Comparison of ENCODE assay signal across 28 mouse cellular contexts in genomic region chr13:95714271-95714975, GRCm38 (mm10). TPM values are rescaled to one million over a fixed set of nuclear protein-coding genes. Genes with fewer than 3 reads are reported as not detected.
A peak's percentile ranks its signal among the peaks of the same experiment; 100 is the strongest.
DNase-seq lines count a peak whose midpoint lies in the region; ATAC-seq and TF ChIP-seq lines count a peak whose summit lies in the region.
"Had no signal": no experiment of that assay in that cellular context is flagged by ENCODE, and none has a peak within 500 bp of the region (broad histone marks: within the 10 kb centered on the region; RNA-seq: fewer than 3 reads in every experiment).

No protein-coding gene starts in this region.

- DNase-seq in forebrain, embryonic 10.5 days (ENCODE audit: extremely low spot score, low spot score) = no peak
- peak; percentile 28 for DNase-seq in left cerebral cortex, postnatal 4 days
- no peak for DNase-seq in left cerebral cortex, postnatal 25 days (ENCODE audit: low spot score in 2 of 2)
- peak; percentile 55 for DNase-seq in brain, embryonic 14.5 days (ENCODE audit: low read depth)
- peak; percentile 25 for DNase-seq in induced T-regulatory cell, adult 2 months (ENCODE audit: low read depth)
- DNase-seq: adrenal gland, adult 8-10 months; B cell, adult 2 months; cerebellum, adult 9-10 months; heart, postnatal 14 days; kidney, adult 8-10 months; layer of hippocampus, adult 9-11 months; liver, postnatal 0 days; retina, postnatal 1 day; right cerebral cortex, postnatal 14 days had no signal

- intact Hi-C loops in left cerebral cortex, postnatal 4 days (cut with DNase I) = no loop called here
- intact Hi-C loops in left cerebral cortex, postnatal 25 days (cut with DNase I) = no loop called here

- H3K4me2 ChIP-seq in forebrain, embryonic 15.5 days (replicated peaks) = no peak overlapping the region
- H3K4me2 ChIP-seq: heart, embryonic 13.5 days; limb, embryonic 13.5 days; liver, embryonic 12.5 days; midbrain, embryonic 13.5 days; neural tube, embryonic 15.5 days had no signal

- H3K4me1 ChIP-seq in forebrain, embryonic 15.5 days = peaks cover 11% of the 10 kb centered on the region
- no peaks in the 10 kb centered on the region for H3K4me1 ChIP-seq in forebrain, embryonic 10.5 days
- H3K4me1 ChIP-seq: midbrain, embryonic 13.5 days had no signal

- H3K36me3 ChIP-seq in forebrain, embryonic 15.5 days = no peaks in the 10 kb centered on the region
- H3K36me3 ChIP-seq in forebrain, embryonic 10.5 days (replicated peaks) = peaks cover 11% of the 10 kb centered on the region
- H3K36me3 ChIP-seq: heart, embryonic 13.5 days; limb, embryonic 13.5 days; midbrain, embryonic 13.5 days; neural tube, embryonic 15.5 days had no signal

- H3K27me3 ChIP-seq in forebrain, embryonic 15.5 days = no peaks in the 10 kb centered on the region
- no peaks in the 10 kb centered on the region for H3K27me3 ChIP-seq in forebrain, embryonic 10.5 days (ENCODE audit: poor library complexity, severe bottlenecking)
- H3K27me3 ChIP-seq: CH12.LX; heart, embryonic 13.5 days; limb, embryonic 13.5 days; liver, embryonic 12.5 days; midbrain, embryonic 13.5 days; neural tube, embryonic 15.5 days had no signal

- H3K4me3 ChIP-seq in forebrain, embryonic 15.5 days = no peak overlapping the region
- H3K4me3 ChIP-seq in forebrain, embryonic 10.5 days = no peak overlapping the region
- H3K4me3 ChIP-seq: heart, embryonic 13.5 days; hindbrain, embryonic 10.5 days; limb, embryonic 13.5 days; liver, embryonic 12.5 days; midbrain, embryonic 13.5 days; neural tube, embryonic 15.5 days had no signal

- no peak for TF ChIP-seq POLR2A in brain, embryonic 14.5 days (IDR thresholded peaks at IDR 0.05; ENCODE audit: borderline replicate concordance, extremely low read depth, insufficient read depth, insufficient read length, poor library complexity, severe bottlenecking)

- 60% methylated on average over 3 of the region's 3 CpGs for WGBS in forebrain, embryonic 15.5 days
- WGBS in forebrain, embryonic 10.5 days = 84% methylated on average over 3 of the region's 3 CpGs

- no peaks in the 10 kb centered on the region for H3K9me3 ChIP-seq in forebrain, embryonic 15.5 days
- H3K9me3 ChIP-seq in forebrain, embryonic 10.5 days = no peaks in the 10 kb centered on the region
- H3K9me3 ChIP-seq: heart, embryonic 13.5 days; hindbrain, embryonic 10.5 days; limb, embryonic 13.5 days; liver, embryonic 12.5 days; midbrain, embryonic 13.5 days; neural tube, embryonic 15.5 days had no signal

- H3K9ac ChIP-seq in forebrain, embryonic 15.5 days (replicated peaks) = no peak overlapping the region
- H3K9ac ChIP-seq: heart, embryonic 13.5 days; limb, embryonic 13.5 days; liver, embryonic 12.5 days; liver, postnatal 0 days; midbrain, embryonic 13.5 days; neural tube, embryonic 15.5 days had no signal

- no peak for ATAC-seq in forebrain, embryonic 15.5 days (replicated peaks)
- ATAC-seq: hindbrain, embryonic 16.5 days; intestine, embryonic 16.5 days; liver, embryonic 12.5 days; liver, postnatal 0 days; lung, postnatal 0 days; midbrain, embryonic 13.5 days had no signal

- peak overlapping the region; percentile 34; the same call in 1 of the 2 replicates for H3K27ac ChIP-seq in forebrain, embryonic 15.5 days (replicated peaks)
- no peak overlapping the region for H3K27ac ChIP-seq in forebrain, embryonic 10.5 days
- H3K27ac ChIP-seq: heart, embryonic 13.5 days; hindbrain, embryonic 10.5 days; kidney, postnatal 0 days; limb, embryonic 13.5 days; liver, embryonic 12.5 days; macrophage; midbrain, embryonic 13.5 days; neural tube, embryonic 15.5 days had no signal

- no peak for TF ChIP-seq CTCF in brain, embryonic 14.5 days (IDR thresholded peaks at IDR 0.05; ENCODE audit: borderline replicate concordance, extremely low read depth, insufficient read depth, insufficient read length)

RNA-seq across cellular contexts. Expression of gene F2rl2, which starts 17.8 kb away (rescaled TPM):
- 0.26 and 0.32 TPM in 2 replicates for polyA plus RNA-seq in forebrain, embryonic 15.5 days (2015; fragmentation: Nextera tagmentation; extraction: Ambion mirVana)
- 1.9 and 2.2 TPM in 2 replicates for polyA plus RNA-seq in forebrain, embryonic 10.5 days (2016; fragmentation: Nextera tagmentation; extraction: Ambion mirVana)
- total RNA-seq in left cerebral cortex, postnatal 4 days (2021) = under 1 TPM; 0.54 to 0.72 TPM
- total RNA-seq in left cerebral cortex, postnatal 25 days (2021) = 1 to 10 TPM; 1.1 to 1.5 TPM
- 0.53 and 0.88 TPM in 2 replicates for polyA plus RNA-seq in brain, embryonic 14.5 days (2012; rRNA removed)
- total RNA-seq: gastrocnemius, adult 8-10 months had no signal

Comparison
In these comparisons a context has a peak if more than half of its experiments do, and no peak if none do; other contexts are left out.
1. DNase-seq: peak in left cerebral cortex, postnatal 4 days (single experiment), brain, embryonic 14.5 days (single experiment) and induced T-regulatory cell, adult 2 months (single experiment); none in forebrain, embryonic 10.5 days (single experiment) and left cerebral cortex, postnatal 25 days (0 of 2).